Mouse (Mus musculus) lung, postnatal 10 days (tissue): ENCODE data around the gene Cyp1b1.
A peak's percentile ranks its signal among the peaks of the same experiment; 100 is the strongest.

Experiments
- DNase-seq: peaks from one replicate; pipeline ENCODE4 v3.0.0; 2021

Cyp1b1 gene

DNA sequence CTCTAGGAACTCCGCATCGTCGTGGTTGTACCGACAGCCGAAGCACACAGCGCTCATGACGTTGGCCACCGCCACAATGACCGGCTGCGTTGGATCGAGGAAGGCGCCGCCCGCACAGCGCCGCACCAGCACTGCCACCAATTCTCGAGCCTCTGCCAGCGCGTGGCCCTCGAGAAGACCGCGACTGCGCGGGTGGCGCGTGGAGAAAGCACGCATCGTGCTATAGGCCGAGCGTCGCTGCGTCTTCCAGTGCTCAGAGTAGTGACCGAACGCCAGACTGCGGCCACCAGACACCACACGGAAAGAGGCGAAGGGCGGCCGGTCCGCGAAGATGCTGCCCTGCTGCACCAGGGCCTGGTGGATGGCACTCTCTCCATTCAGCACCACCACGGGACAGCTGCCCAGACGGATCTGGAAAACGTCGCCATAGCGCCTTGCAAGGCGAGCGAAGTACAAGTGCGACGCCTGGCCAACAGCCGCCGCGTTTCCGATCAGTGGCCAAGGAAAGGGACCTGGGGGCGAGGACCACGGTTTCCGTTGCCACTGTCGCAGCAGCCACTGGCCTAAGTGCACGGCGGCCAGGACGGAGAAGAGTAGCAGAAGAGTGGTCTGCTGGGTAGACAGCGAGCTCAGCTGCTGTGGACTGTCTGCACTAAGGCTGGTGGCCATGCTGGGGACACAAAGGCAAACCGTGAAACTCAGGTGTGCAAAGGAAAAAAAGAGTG lies 1.1 kb downstream of the Cyp1b1 start:
- peak; percentile 58 for DNase-seq

- no peak for DNase-seq
These were observed 1.6 kb downstream of the Cyp1b1 start for GRCm38 (mm10) chr17:79713276-79713642.

- no peak for DNase-seq
These were observed 2.3 kb downstream of the Cyp1b1 start for GRCm38 (mm10) chr17:79712536-79712935.

DNA sequence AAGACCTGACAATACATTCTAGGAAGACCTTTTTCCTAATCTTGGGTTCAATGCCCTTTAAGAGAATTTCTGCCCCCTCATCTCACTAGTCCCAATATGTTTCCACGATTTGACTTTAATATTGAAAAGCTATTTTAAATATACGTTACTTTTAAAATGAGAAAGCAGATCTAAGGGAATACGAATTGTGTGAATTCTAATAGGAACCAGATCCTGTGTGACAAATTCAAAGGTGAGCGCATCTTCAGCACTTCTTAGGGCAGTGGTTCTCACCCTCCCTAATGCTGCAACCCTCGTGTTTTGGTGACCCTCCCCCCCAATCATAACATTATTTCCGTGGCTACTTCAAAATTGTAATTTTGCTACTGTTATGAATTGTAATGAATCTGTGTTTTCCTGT lies 2.9 kb downstream of the Cyp1b1 start:
- no peak for DNase-seq

- no peak for DNase-seq
These were observed 4.5 kb downstream of the Cyp1b1 start for GRCm38 (mm10) chr17:79710246-79710842.

GRCm38 (mm10) chr17:79709718-79710117 lies 5.1 kb downstream of the Cyp1b1 start:
- DNase-seq: no peak

DNA sequence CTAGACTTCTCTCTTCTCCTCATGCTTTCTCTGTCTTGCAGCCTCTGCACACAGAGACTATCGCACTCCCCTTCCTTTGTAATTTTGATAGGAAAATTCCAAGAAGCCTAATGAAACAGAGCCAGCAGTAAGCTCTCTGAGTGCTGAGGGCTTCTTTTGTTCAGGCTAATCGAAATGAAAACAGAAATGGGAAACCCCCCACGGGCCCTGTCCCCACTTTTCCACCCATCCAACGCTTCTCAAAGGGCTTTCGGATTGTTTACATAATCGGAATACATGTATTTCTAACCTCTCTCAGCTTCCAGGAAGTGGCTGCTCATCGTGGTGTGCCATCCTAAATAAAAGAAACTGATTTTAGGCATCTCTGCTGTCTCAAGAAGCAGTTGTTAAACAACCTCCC lies 6.7 kb downstream of the Cyp1b1 start:
- DNase-seq: no peak

GRCm38 (mm10) chr17:79705671-79706455 lies 9.0 kb downstream of the Cyp1b1 start:
- DNase-seq: no peak

- DNase-seq: no peak
These were observed 14.0 kb downstream of the Cyp1b1 start for GRCm38 (mm10) chr17:79700871-79701270.

DNA sequence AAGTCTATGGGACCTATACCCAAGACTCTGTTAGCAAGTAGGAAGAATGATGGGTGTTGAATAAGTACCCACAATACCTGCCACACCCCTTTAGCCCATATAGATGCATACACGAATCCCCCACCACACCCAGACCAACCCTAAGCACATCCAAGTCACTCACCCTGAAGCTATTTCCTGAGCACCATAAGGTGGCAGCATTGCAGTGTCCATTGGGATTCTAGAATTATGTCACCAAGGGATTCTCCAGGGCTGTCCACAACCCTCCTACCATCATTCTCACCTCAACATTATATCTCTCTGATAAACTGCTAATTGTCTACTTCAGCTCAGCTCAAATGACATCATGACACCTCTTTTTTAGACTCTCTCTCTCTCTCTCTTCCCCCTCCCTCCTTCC lies 15.7 kb downstream of the Cyp1b1 start:
- peak; percentile 46 for DNase-seq

DNA sequence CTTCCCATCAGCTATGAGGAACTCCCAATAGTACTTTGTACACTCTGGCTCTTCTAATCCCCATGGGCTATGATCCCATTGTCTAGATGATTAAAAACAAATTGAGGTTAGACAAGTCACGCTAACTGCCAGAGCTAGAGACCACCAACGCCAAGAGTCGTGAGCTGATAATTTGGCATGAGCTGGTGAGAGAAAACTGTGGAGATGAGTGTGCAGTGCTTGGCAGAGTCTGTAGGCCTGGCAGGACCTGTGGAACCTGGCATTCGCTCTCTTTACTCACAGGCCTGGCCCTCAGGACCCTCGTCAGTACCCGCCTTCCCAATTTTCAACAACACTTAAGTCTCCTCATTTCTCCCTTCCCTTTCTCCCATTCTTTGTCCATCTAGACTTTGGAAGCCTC lies 19.3 kb downstream of the Cyp1b1 start:
- DNase-seq: peak; percentile 29

GRCm38 (mm10) chr17:79695106-79695505 lies 19.8 kb downstream of the Cyp1b1 start:
- DNase-seq: peak; percentile 60

DNA sequence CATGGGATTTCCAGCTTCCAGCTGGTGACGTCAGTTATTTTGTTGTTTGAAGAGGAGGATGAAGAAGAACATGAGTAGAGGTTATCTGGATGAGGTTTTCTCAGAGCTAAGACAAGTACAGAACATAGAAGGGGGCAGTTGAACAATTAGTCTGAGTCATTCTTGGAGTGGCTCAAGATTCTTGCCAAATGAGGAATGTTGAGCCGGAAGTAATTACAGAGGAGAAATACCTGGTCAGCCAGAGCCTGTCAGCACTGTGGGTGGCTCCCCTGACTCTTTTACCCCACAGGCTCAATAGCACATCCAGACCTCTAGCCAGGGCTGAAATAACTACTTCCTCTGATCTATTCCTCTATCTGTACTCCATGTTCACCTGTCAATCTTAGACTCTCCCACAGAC lies 44.0 kb downstream of the Cyp1b1 start:
- no peak for DNase-seq

GRCm38 (mm10) chr17:79664106-79664417 lies 50.8 kb downstream of the Cyp1b1 start:
- no peak for DNase-seq

GRCm38 (mm10) chr17:79663393-79664105 lies 51.3 kb downstream of the Cyp1b1 start:
- DNase-seq: peak; percentile 21

DNA sequence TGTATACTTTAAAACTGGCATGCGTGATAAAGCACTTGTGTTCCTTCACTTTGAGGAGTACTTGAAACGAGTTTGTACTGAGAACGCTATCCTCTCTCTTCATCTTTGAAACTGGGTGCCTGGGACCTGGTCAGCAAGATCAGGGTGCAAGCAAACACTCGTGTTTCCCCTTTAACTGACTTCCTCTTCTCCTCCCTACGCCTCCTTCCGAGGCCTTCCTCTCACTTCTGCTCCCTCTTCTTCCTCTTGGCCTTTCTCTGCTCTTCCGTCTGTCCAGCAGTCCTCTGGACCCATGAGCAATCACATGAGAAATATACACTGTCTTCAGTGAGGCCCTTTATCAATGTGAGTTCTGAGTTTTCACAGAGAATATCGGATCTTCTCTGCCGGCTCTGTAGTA lies 53.0 kb downstream of the Cyp1b1 start:
- no peak for DNase-seq

GRCm38 (mm10) chr17:79661387-79661786 lies 53.5 kb downstream of the Cyp1b1 start:
- peak; percentile 82 for DNase-seq

GRCm38 (mm10) chr17:79658863-79659262 lies 56.0 kb downstream of the Cyp1b1 start:
- DNase-seq: no peak

DNA sequence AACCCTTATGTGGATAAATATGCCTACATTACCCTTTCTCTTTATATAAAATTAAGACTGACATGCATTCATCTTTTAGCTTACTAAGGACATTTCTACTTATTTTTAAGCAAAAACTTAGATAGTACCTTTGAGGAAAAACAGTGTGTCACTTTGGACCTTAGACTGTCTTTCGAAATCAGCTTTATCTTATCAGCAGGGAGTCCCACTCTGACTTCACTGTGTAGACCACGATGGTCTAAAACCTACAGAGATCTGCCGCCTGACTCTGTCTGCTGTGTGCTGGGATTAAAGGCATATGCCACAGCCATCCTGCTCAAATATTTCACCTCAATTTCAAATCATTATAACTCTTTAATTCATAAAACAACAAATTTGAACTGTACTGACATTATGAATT lies 56.4 kb downstream of the Cyp1b1 start:
- DNase-seq: no peak

- no peak for DNase-seq
These were observed 57.1 kb downstream of the Cyp1b1 start for GRCm38 (mm10) chr17:79657785-79658184.

- no peak for DNase-seq
These were observed 60.7 kb downstream of the Cyp1b1 start for GRCm38 (mm10) chr17:79654187-79654586.

- no peak for DNase-seq
These were observed 61.7 kb downstream of the Cyp1b1 start for GRCm38 (mm10) chr17:79653171-79653570.
